Mouse (Mus musculus): Measurements from ENCODE around the gene Prpf8. TPM values are rescaled to one million over a fixed set of nuclear protein-coding genes. Genes with fewer than 3 reads are reported as not detected.

Gene Prpf8
- polyA plus RNA-seq, 1 experiment from 2014 or later, result 43.8 TPM

GRCm38 (mm10) chr11:75456440-75456871, 30.2 kb upstream of the Prpf8 start:
- H3K36me3 ChIP-seq (ENCODE audit: control insufficient read depth, insufficient read depth, low read length), result no peaks in the 10 kb centered on the region
- H3K4me1 ChIP-seq (ENCODE audit: control insufficient read depth, insufficient read depth, low read length), result peaks cover 27% of the 10 kb centered on the region
- H3K27ac ChIP-seq (ENCODE audit: low read length), result no peak overlapping the region
- no peaks in the 10 kb centered on the region for H3K9me3 ChIP-seq (replicated peaks; ENCODE audit: control insufficient read depth, low read length)
- no peak overlapping the region for H3K9ac ChIP-seq (ENCODE audit: low read length)
- 72% methylated on average over 7 of the region's 7 CpGs for WGBS
- no peaks in the 10 kb centered on the region for H3K27me3 ChIP-seq (ENCODE audit: control insufficient read depth, insufficient read depth, low read length)
- H3K4me2 ChIP-seq (ENCODE audit: low read depth, low read length), result no peak overlapping the region
- no peak for ATAC-seq (ENCODE audit: insufficient read depth, low FRiP score)
- no peak overlapping the region for H3K4me3 ChIP-seq (replicated peaks; ENCODE audit: low read length)

- Histone ChIP-seq H3K27me3 (ENCODE audit: control insufficient read depth, insufficient read depth, low read length) (no peaks in the 10 kb centered on the region), H3K4me3 (replicated peaks; ENCODE audit: low read length) (no peak overlapping the region), H3K36me3 (ENCODE audit: control insufficient read depth, insufficient read depth, low read length) (no peaks in the 10 kb centered on the region), H3K4me2 (ENCODE audit: low read depth, low read length) (no peak overlapping the region), H3K27ac (ENCODE audit: low read length) (no peak overlapping the region), H3K4me1 (ENCODE audit: control insufficient read depth, insufficient read depth, low read length) (peaks cover 37% of the 10 kb centered on the region), H3K9me3 (replicated peaks; ENCODE audit: control insufficient read depth, low read length) (no peaks in the 10 kb centered on the region), H3K9ac (ENCODE audit: low read length) (no peak overlapping the region)
- 15% methylated on average over 3 of the region's 3 CpGs for WGBS
- no peak for ATAC-seq (ENCODE audit: insufficient read depth, low FRiP score)
Measured at GRCm38 (mm10) chr11:75458169-75458568, 28.4 kb upstream of the Prpf8 start.

GRCm38 (mm10) chr11:75458628-75459041, 28.0 kb upstream of the Prpf8 start:
- H3K36me3 ChIP-seq (ENCODE audit: control insufficient read depth, insufficient read depth, low read length), result no peaks in the 10 kb centered on the region
- no peak overlapping the region for H3K4me3 ChIP-seq (replicated peaks; ENCODE audit: low read length)
- H3K4me2 ChIP-seq (ENCODE audit: low read depth, low read length), result no peak overlapping the region
- WGBS, result 80% methylated on average over 8 of the region's 8 CpGs
- no peaks in the 10 kb centered on the region for H3K9me3 ChIP-seq (replicated peaks; ENCODE audit: control insufficient read depth, low read length)
- ATAC-seq (ENCODE audit: insufficient read depth, low FRiP score), result no peak
- H3K27me3 ChIP-seq (ENCODE audit: control insufficient read depth, insufficient read depth, low read length), result no peaks in the 10 kb centered on the region
- H3K4me1 ChIP-seq (ENCODE audit: control insufficient read depth, insufficient read depth, low read length), result peaks cover 37% of the 10 kb centered on the region
- no peak overlapping the region for H3K27ac ChIP-seq (ENCODE audit: low read length)
- no peak overlapping the region for H3K9ac ChIP-seq (ENCODE audit: low read length)

- H3K9me3 ChIP-seq (replicated peaks; ENCODE audit: control insufficient read depth, low read length), result no peaks in the 10 kb centered on the region
- no peak for ATAC-seq (ENCODE audit: insufficient read depth, low FRiP score)
- no peak overlapping the region for H3K4me3 ChIP-seq (replicated peaks; ENCODE audit: low read length)
- peak overlapping the region; percentile 43; the same call in 1 of the 2 replicates for H3K9ac ChIP-seq (ENCODE audit: low read length)
- H3K4me2 ChIP-seq (ENCODE audit: low read depth, low read length), result 0 out of 2 replicates have a peak overlapping the region, but pooled peaks have one; percentile 79
- no peaks in the 10 kb centered on the region for H3K36me3 ChIP-seq (ENCODE audit: control insufficient read depth, insufficient read depth, low read length)
- peak overlapping the region; percentile 99 for H3K27ac ChIP-seq (ENCODE audit: low read length)
- H3K27me3 ChIP-seq (ENCODE audit: control insufficient read depth, insufficient read depth, low read length), result no peaks in the 10 kb centered on the region
- WGBS, result 64% methylated on average over 5 of the region's 5 CpGs
- H3K4me1 ChIP-seq (ENCODE audit: control insufficient read depth, insufficient read depth, low read length), result peaks cover 36% of the 10 kb centered on the region
Measured at GRCm38 (mm10) chr11:75459141-75459711, 27.4 kb upstream of the Prpf8 start.

- Histone ChIP-seq H3K4me3 (replicated peaks; ENCODE audit: low read length) (peak overlapping the region; percentile 49), H3K4me1 (ENCODE audit: control insufficient read depth, insufficient read depth, low read length) (peaks cover 35% of the 10 kb centered on the region), H3K9me3 (replicated peaks; ENCODE audit: control insufficient read depth, low read length) (no peaks in the 10 kb centered on the region), H3K27me3 (ENCODE audit: control insufficient read depth, insufficient read depth, low read length) (no peaks in the 10 kb centered on the region), H3K27ac (ENCODE audit: low read length) (peak overlapping the region; percentile 99), H3K36me3 (ENCODE audit: control insufficient read depth, insufficient read depth, low read length) (no peaks in the 10 kb centered on the region), H3K4me2 (ENCODE audit: low read depth, low read length) (peak overlapping the region; percentile 79), H3K9ac (ENCODE audit: low read length) (peak overlapping the region; percentile 43)
- no peak for ATAC-seq (ENCODE audit: insufficient read depth, low FRiP score)
- WGBS, result 27% methylated on average over 5 of the region's 5 CpGs
Measured at GRCm38 (mm10) chr11:75459751-75460102, 26.9 kb upstream of the Prpf8 start.

GRCm38 (mm10) chr11:75460103-75460843, 26.3 kb upstream of the Prpf8 start:
- peak overlapping the region; percentile 74 for H3K9ac ChIP-seq (ENCODE audit: low read length)
- H3K27me3 ChIP-seq (ENCODE audit: control insufficient read depth, insufficient read depth, low read length), result no peaks in the 10 kb centered on the region
- peaks cover 30% of the 10 kb centered on the region for H3K4me1 ChIP-seq (ENCODE audit: control insufficient read depth, insufficient read depth, low read length)
- H3K9me3 ChIP-seq (replicated peaks; ENCODE audit: control insufficient read depth, low read length), result no peaks in the 10 kb centered on the region
- H3K27ac ChIP-seq (ENCODE audit: low read length), result peak overlapping the region; percentile 99
- WGBS, result 3% methylated on average over 19 of the region's 19 CpGs
- ATAC-seq (ENCODE audit: insufficient read depth, low FRiP score), result peak; percentile 43; the same call in 1 of the 2 replicates
- peak overlapping the region; percentile 79 for H3K4me2 ChIP-seq (ENCODE audit: low read depth, low read length)
- H3K4me3 ChIP-seq (replicated peaks; ENCODE audit: low read length), result peak overlapping the region; percentile 49
- 0 out of 2 replicates have a peak, but pooled peaks cover under 1% of the 10 kb centered on the region for H3K36me3 ChIP-seq (ENCODE audit: control insufficient read depth, insufficient read depth, low read length)

GRCm38 (mm10) chr11:75460844-75461742, 25.5 kb upstream of the Prpf8 start, which contains the start of gene Tlcd2:
Gene Tlcd2 (plus strand): TSS chr11:75461715.
- Histone ChIP-seq H3K36me3 (ENCODE audit: control insufficient read depth, insufficient read depth, low read length) (0 out of 2 replicates have a peak, but pooled peaks cover 5% of the 10 kb centered on the region), H3K4me1 (ENCODE audit: control insufficient read depth, insufficient read depth, low read length) (peaks cover 29% of the 10 kb centered on the region), H3K27ac (ENCODE audit: low read length) (peak within 1 kb of the TSS; percentile 99), H3K4me3 (replicated peaks; ENCODE audit: low read length) (peak within 1 kb of the TSS; percentile 91), H3K4me2 (ENCODE audit: low read depth, low read length) (peak within 1 kb of the TSS; percentile 99), H3K9me3 (replicated peaks; ENCODE audit: control insufficient read depth, low read length) (no peaks in the 10 kb centered on the region), H3K27me3 (ENCODE audit: control insufficient read depth, insufficient read depth, low read length) (no peaks in the 10 kb centered on the region), H3K9ac (ENCODE audit: low read length) (peak within 1 kb of the TSS; percentile 83)
- peak; percentile 93 for ATAC-seq (ENCODE audit: insufficient read depth, low FRiP score)
- WGBS, result under 1% methylated on average over 46 of the region's 46 CpGs

GRCm38 (mm10) chr11:75461743-75462252, 24.8 kb upstream of the Prpf8 start:
- H3K4me3 ChIP-seq (replicated peaks; ENCODE audit: low read length), result peak overlapping the region; percentile 91
- H3K9ac ChIP-seq (ENCODE audit: low read length), result peak overlapping the region; percentile 83
- peak overlapping the region; percentile 92 for H3K27ac ChIP-seq (ENCODE audit: low read length)
- no peaks in the 10 kb centered on the region for H3K27me3 ChIP-seq (ENCODE audit: control insufficient read depth, insufficient read depth, low read length)
- 0 out of 2 replicates have a peak, but pooled peaks cover 5% of the 10 kb centered on the region for H3K36me3 ChIP-seq (ENCODE audit: control insufficient read depth, insufficient read depth, low read length)
- under 1% methylated on average over 30 of the region's 30 CpGs for whole genome bisulfite sequencing
- H3K4me1 ChIP-seq (ENCODE audit: control insufficient read depth, insufficient read depth, low read length), result peaks cover 29% of the 10 kb centered on the region
- peak overlapping the region; percentile 99 for H3K4me2 ChIP-seq (ENCODE audit: low read depth, low read length)
- H3K9me3 ChIP-seq (replicated peaks; ENCODE audit: control insufficient read depth, low read length), result no peaks in the 10 kb centered on the region
- no peak for ATAC-seq (ENCODE audit: insufficient read depth, low FRiP score)

Data from stomach, embryonic 16.5 days (tissue).